Mouse (Mus musculus) G1E (cell line): ENCODE measurements at regions not wholly inside any gene's neighbourhood (a gene's known extent, or its start where the extent isn't known, plus 50 kb on each side); places are given as distances from the start of the nearest gene placed in this dataset.

Experiments
- ATAC-seq: 2 replicates; pipeline ENCODE4 v1.8.0; 2016; ENCODE audit warnings: mild to moderate bottlenecking; ENCODE audit not compliant: insufficient number of reproducible peaks, poor library complexity, low FRiP score, severe bottlenecking; ENCODE audit errors: extremely low read depth
- DNase-seq: peaks from one replicate; pipeline ENCODE4 v3.0.0; 2012; ENCODE audit warnings: low spot score
- H3K27me3 ChIP-seq: 2 replicates; pipeline ENCODE4 v1.6.1; 2012; ENCODE audit warnings: mild to moderate bottlenecking, low read length, inconsistent platforms; ENCODE audit not compliant: insufficient read depth
- H3K36me3 ChIP-seq: replicated peaks from 2 replicates; pipeline ENCODE3; 2012; ENCODE audit warnings: mild to moderate bottlenecking, inconsistent platforms
- H3K4me1 ChIP-seq: 2 replicates; pipeline ENCODE4 v1.6.1; 2012; ENCODE audit warnings: low read depth, low read length, inconsistent platforms, mixed read lengths; ENCODE audit not compliant: insufficient read depth
- H3K4me3 ChIP-seq: 2 replicates; pipeline ENCODE4 v1.5.1; 2012; ENCODE audit warnings: low read depth, mild to moderate bottlenecking, inconsistent platforms, low read length, moderate library complexity, mixed read lengths
- H3K9me3 ChIP-seq: replicated peaks from 2 replicates; pipeline ENCODE4 v1.6.1; 2012; ENCODE audit warnings: inconsistent platforms
- CTCF ChIP-seq: IDR thresholded peaks from 2 replicates; pipeline ENCODE4 v1.5.1; 2012; ENCODE audit warnings: low read depth, low read length, inconsistent platforms, mixed read lengths
- GATA1 ChIP-seq: IDR thresholded peaks from 2 replicates; pipeline ENCODE4 v1.6.1; 2012; ENCODE audit warnings: borderline replicate concordance, low read length, inconsistent platforms, mixed read lengths
- GATA2 ChIP-seq: IDR thresholded peaks from 2 replicates; pipeline ENCODE4 v1.6.1; 2012; ENCODE audit warnings: low read depth, low read length, inconsistent platforms, borderline replicate concordance
- POLR2AphosphoS5 ChIP-seq: IDR thresholded peaks from 2 replicates; pipeline ENCODE4 v1.6.1; 2012; ENCODE audit warnings: low read depth, low read length, inconsistent platforms; ENCODE audit not compliant: insufficient replicate concordance
- TAL1 ChIP-seq: conservative IDR thresholded peaks from 2 replicates; pipeline ENCODE4 v1.6.1; 2012; ENCODE audit warnings: low read depth, low read length, inconsistent platforms, mixed read lengths

GRCm38 (mm10) chr7:136153621-136154020 is 437.5 kb upstream of the Mki67 start:
- no peaks in the 10 kb centered on the region for H3K4me1 ChIP-seq
- ATAC-seq: no peak
- H3K36me3 ChIP-seq: no peaks in the 10 kb centered on the region
- peaks cover 53% of the 10 kb centered on the region for H3K9me3 ChIP-seq
- no peaks in the 10 kb centered on the region for H3K27me3 ChIP-seq
- DNase-seq: no peak
- TF ChIP-seq GATA1 (no peak), TAL1 (no peak), GATA2 (no peak), CTCF (no peak), POLR2AphosphoS5 (no peak)
- no peak overlapping the region for H3K4me3 ChIP-seq

DNA sequence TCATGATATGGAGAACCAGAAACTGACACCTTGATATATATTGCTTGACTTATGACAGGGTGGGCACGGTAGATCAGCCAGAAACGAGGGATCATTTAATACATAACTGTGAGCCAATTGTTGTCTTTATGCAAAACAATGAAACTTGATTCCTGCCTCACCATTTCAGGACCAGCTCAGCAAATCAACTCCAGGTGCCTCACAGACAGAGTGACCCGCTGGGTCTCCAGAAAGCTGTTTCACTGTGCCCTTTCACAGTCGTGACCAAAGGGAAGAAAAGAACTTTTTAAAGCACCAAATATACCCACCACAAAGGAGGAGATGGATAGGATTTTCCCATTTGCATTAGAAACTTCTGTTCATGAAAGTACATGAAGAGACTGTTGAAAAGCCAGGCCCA is 443.0 kb upstream of the Mki67 start:
- TF ChIP-seq GATA2 (no peak), CTCF (no peak), POLR2AphosphoS5 (no peak), GATA1 (no peak), TAL1 (no peak)
- DNase-seq: no peak
- Histone ChIP-seq H3K9me3 (peaks cover 45% of the 10 kb centered on the region), H3K27me3 (no peaks in the 10 kb centered on the region), H3K4me1 (no peaks in the 10 kb centered on the region), H3K36me3 (no peaks in the 10 kb centered on the region), H3K4me3 (no peak overlapping the region)
- no peak for ATAC-seq

DNA sequence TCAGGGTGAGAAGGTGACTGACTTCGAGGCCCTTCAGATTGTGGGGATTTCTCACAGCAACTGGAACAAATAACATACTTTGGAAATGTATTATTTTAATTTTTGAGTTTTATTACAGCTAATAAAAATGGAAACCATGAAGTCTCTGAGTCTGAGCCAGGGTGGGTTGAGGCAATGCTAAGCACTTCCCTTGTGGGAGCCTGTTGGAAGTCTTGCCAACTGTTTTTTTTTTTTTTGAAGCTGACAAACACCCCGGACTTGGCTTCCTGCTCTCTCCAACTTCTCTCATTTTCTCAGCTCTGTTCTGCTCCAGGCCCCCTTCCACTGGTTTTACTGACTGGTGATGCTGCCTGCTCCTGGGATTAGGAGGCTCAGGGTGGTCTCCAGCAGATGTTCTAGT is 445.4 kb upstream of the Mki67 start:
- ATAC-seq: no peak
- Histone ChIP-seq H3K36me3 (no peaks in the 10 kb centered on the region), H3K9me3 (peaks cover 48% of the 10 kb centered on the region), H3K27me3 (no peaks in the 10 kb centered on the region), H3K4me1 (no peaks in the 10 kb centered on the region), H3K4me3 (no peak overlapping the region)
- no peak for DNase-seq
- no peak for TF ChIP-seq POLR2AphosphoS5
- no peak for TF ChIP-seq GATA1
- no peak for TF ChIP-seq GATA2
- no peak for TF ChIP-seq CTCF
- no peak for TF ChIP-seq TAL1

DNA sequence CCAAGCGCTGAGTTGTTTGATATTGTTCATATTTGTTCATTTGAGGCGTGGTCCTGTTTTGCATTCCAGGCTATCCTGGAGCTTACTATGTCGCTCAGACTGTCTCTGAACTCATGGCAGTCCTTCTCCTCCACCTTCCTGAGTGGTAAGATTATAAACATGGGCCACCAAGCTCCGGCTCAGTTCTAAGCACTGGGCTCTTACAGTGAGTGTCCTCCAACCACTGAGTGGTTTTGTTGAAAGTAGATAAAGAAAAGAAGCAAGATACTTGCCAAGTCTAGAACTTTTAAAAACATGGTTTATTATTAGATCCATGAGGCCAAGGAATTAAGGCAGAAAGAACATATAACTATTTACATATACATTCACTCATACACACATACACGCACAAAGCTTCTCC is 448.7 kb upstream of the Mki67 start:
- ATAC-seq (no peak), DNase-seq (no peak)
- no peak overlapping the region for H3K4me3 ChIP-seq
- no peaks in the 10 kb centered on the region for H3K27me3 ChIP-seq
- TF ChIP-seq POLR2AphosphoS5: no peak
- no peak for TF ChIP-seq TAL1
- TF ChIP-seq GATA1: no peak
- no peak for TF ChIP-seq CTCF
- no peak for TF ChIP-seq GATA2
- peaks cover 70% of the 10 kb centered on the region for H3K9me3 ChIP-seq
- H3K4me1 ChIP-seq: no peaks in the 10 kb centered on the region
- no peaks in the 10 kb centered on the region for H3K36me3 ChIP-seq

DNA sequence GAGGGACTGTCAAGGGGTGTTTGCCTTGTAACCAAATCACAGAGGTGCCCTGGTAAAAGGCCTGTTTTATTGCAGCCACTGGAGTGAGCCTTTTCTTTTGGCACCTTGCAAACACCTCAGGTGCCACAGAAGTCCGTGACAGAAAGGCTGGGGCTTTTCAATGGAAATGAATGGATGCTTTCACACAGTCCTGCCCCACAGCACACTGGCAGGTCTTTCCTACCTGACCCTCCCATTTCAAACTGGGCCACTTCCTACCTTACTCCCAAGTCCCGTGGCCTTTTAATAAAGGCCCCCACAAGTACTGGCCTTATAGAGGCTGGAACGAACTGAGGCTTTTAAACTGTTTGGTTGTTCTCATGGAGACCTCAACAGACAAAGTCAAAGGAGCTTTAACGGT is 453.1 kb upstream of the Mki67 start:
- Histone ChIP-seq H3K4me1 (no peaks in the 10 kb centered on the region), H3K4me3 (no peak overlapping the region), H3K36me3 (no peaks in the 10 kb centered on the region), H3K27me3 (no peaks in the 10 kb centered on the region), H3K9me3 (peaks cover 50% of the 10 kb centered on the region)
- TF ChIP-seq CTCF (no peak), GATA1 (no peak), GATA2 (no peak), TAL1 (no peak), POLR2AphosphoS5 (no peak)
- ATAC-seq (no peak), DNase-seq (no peak)

DNA sequence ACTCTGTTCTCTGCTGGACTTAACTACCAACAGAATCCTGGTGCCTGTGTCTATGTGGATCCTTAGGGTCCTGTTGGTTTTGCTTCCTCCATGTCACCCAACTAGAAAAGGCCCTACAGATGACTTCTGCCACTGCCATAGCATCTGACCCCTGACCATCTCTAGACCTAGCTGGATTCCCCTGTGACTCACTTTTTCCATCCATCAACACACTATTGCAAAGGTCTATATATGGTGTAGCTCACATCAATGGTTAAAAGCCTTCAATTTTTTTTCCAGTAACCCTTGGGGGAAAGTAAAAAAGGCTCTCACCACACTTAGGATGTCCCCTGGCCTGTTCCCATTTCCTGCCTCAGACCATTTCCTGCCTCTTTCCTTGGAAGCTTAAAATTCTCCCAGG is 460.2 kb upstream of the Mki67 start:
- DNase-seq (no peak), ATAC-seq (no peak)
- no peaks in the 10 kb centered on the region for H3K36me3 ChIP-seq
- H3K4me1 ChIP-seq: no peaks in the 10 kb centered on the region
- peaks cover 45% of the 10 kb centered on the region for H3K9me3 ChIP-seq
- no peaks in the 10 kb centered on the region for H3K27me3 ChIP-seq
- no peak overlapping the region for H3K4me3 ChIP-seq
- TF ChIP-seq POLR2AphosphoS5 (no peak), TAL1 (no peak), GATA1 (no peak), GATA2 (no peak), CTCF (no peak)

DNA sequence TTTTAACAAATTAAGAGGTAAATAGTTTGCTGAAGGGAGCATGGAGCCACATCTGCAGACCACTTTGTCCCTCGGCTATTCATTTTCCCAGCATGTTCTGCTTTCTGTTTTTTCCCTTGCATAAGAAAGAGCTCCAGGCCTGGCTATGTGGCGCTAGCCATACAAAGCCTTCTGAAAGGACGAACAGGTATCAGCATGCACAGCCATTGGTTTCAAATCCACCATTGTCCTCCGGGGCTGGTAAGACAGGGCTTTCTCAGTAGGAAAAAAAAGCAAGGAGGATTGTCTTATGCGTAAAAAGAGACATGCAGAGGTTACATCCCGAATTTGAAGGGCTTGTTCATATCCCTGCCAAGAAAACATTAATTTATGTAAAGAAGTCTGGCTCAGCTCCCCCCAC is 464.8 kb upstream of the Mki67 start:
- no peak for ATAC-seq

More for the DNA sequence above, 464.8 kb upstream of the Mki67 start:
- no peak for DNase-seq
- TF ChIP-seq POLR2AphosphoS5: no peak
- TF ChIP-seq GATA2: no peak
- no peak for TF ChIP-seq TAL1
- H3K4me1 ChIP-seq: no peaks in the 10 kb centered on the region
- no peaks in the 10 kb centered on the region for H3K27me3 ChIP-seq
- peaks cover 53% of the 10 kb centered on the region for H3K9me3 ChIP-seq
- no peak overlapping the region for H3K4me3 ChIP-seq
- no peaks in the 10 kb centered on the region for H3K36me3 ChIP-seq
